Mouse (Mus musculus) midbrain, postnatal 0 days (tissue): ENCODE measurements at regions not wholly inside any gene's neighbourhood (a gene's known extent, or its start where the extent isn't known, plus 50 kb on each side); places are given as distances from the start of the nearest gene placed in this dataset.

ENCODE experiments used
- ATAC-seq: fragments of 200-750 bp; cut with Nextera tagmentation; 2 replicates; pipeline ENCODE4 v1.8.0; 2017; ENCODE audit warnings: moderate number of reproducible peaks, mild to moderate bottlenecking, moderate TSS enrichment, moderate library complexity; ENCODE audit not compliant: low FRiP score
- DNase-seq: peaks from one replicate; pipeline ENCODE4 v3.0.0-alpha.2; 2015; ENCODE audit warnings: low spot score
- H3K27ac ChIP-seq: fragments of 300-500 bp; sonication (generic); 2 replicates; pipeline ENCODE4 v1.5.1; 2014; ENCODE audit warnings: low read depth, mild to moderate bottlenecking, low read length, mixed read lengths
- H3K27me3 ChIP-seq: fragments of 300-500 bp; sonication (generic); 2 replicates; pipeline ENCODE4 v1.6.1; 2014; ENCODE audit warnings: low read length, control low read depth, mixed read lengths; ENCODE audit not compliant: insufficient read depth
- H3K36me3 ChIP-seq: fragments of 300-500 bp; sonication (generic); 2 replicates; pipeline ENCODE4 v1.6.1; 2014; ENCODE audit warnings: low read length, control low read depth, mixed read lengths; ENCODE audit not compliant: insufficient read depth
- H3K4me1 ChIP-seq: fragments of 300-500 bp; sonication (generic); 2 replicates; pipeline ENCODE4 v1.6.1; 2014; ENCODE audit warnings: mild to moderate bottlenecking, control low read depth, antibody characterized with exemption, low read length, mixed read lengths; ENCODE audit not compliant: insufficient read depth
- H3K4me2 ChIP-seq: fragments of 300-500 bp; sonication (generic); 2 replicates; pipeline ENCODE4 v1.6.1; 2014; ENCODE audit warnings: low read depth, mild to moderate bottlenecking, low read length, mixed read lengths; ENCODE audit not compliant: poor library complexity, severe bottlenecking
- H3K4me3 ChIP-seq: fragments of 300-500 bp; sonication (generic); 2 replicates; pipeline ENCODE4 v1.5.1; 2014; ENCODE audit warnings: low read depth, mild to moderate bottlenecking, low read length, moderate library complexity
- H3K9ac ChIP-seq: fragments of 300-500 bp; sonication (generic); replicated peaks from 2 replicates; pipeline ENCODE4 v1.6.1; 2014; ENCODE audit warnings: mild to moderate bottlenecking, low read length, moderate library complexity, mixed read lengths; ENCODE audit not compliant: poor library complexity, severe bottlenecking
- H3K9me3 ChIP-seq: fragments of 300-500 bp; sonication (generic); 2 replicates; pipeline ENCODE4 v1.6.1; 2016; ENCODE audit warnings: low read length, control low read depth
- CTCF ChIP-seq: IDR thresholded peaks from 2 replicates; pipeline ENCODE4 v1.5.1; 2016; ENCODE audit warnings: antibody characterized with exemption, mild to moderate bottlenecking
- WGBS: fragments of 180-500 bp; shearing (Covaris S2); extraction: QIAGEN DNeasy Blood & Tissue Kit; methylation state at CpG from one replicate; pipeline ENCODE4 v1.1.7; 2014; 5-methylcytosine and 5-hydroxymethylcytosine counted together

- WGBS, result 93% methylated on average over 4 of the region's 4 CpGs
Measured at GRCm38 (mm10) chr3:37903021-37903420, 178.7 kb upstream of the Gm5148 start.

GRCm38 (mm10) chr3:37897392-37897791, 173.1 kb upstream of the Gm5148 start:
- no peak for TF ChIP-seq CTCF
- Histone ChIP-seq H3K4me2 (no peak overlapping the region), H3K9me3 (no peaks in the 10 kb centered on the region), H3K27me3 (no peaks in the 10 kb centered on the region), H3K4me1 (no peaks in the 10 kb centered on the region), H3K9ac (no peak overlapping the region), H3K4me3 (no peak overlapping the region), H3K27ac (no peak overlapping the region), H3K36me3 (no peaks in the 10 kb centered on the region)
- WGBS, result 24% methylated on average over 3 of the region's 3 CpGs
- no peak for DNase-seq
- no peak for ATAC-seq

More at GRCm38 (mm10) chr3:37903021-37903420, 178.7 kb upstream of the Gm5148 start:
- no peaks in the 10 kb centered on the region for H3K27me3 ChIP-seq
- DNase-seq (no peak), ATAC-seq (no peak)
- no peaks in the 10 kb centered on the region for H3K9me3 ChIP-seq
- no peak for TF ChIP-seq CTCF
- H3K9ac ChIP-seq, result no peak overlapping the region
- no peak overlapping the region for H3K4me2 ChIP-seq
- H3K27ac ChIP-seq, result no peak overlapping the region
- H3K4me1 ChIP-seq, result no peaks in the 10 kb centered on the region
- no peaks in the 10 kb centered on the region for H3K36me3 ChIP-seq
- no peak overlapping the region for H3K4me3 ChIP-seq

GRCm38 (mm10) chr3:37896821-37897311, 172.6 kb upstream of the Gm5148 start:
- Histone ChIP-seq H3K27me3 (no peaks in the 10 kb centered on the region), H3K4me2 (peak overlapping the region; percentile 42), H3K4me3 (no peak overlapping the region), H3K9ac (no peak overlapping the region), H3K36me3 (no peaks in the 10 kb centered on the region), H3K27ac (peak overlapping the region; percentile 51), H3K9me3 (no peaks in the 10 kb centered on the region), H3K4me1 (no peaks in the 10 kb centered on the region)
- no peak; the same call in 1 of the 2 replicates for TF ChIP-seq CTCF
- DNase-seq (peak; percentile 63), ATAC-seq (peak; percentile 63)
- 6% methylated on average over 17 of the region's 17 CpGs for WGBS

GRCm38 (mm10) chr3:37894599-37894998, 170.3 kb upstream of the Gm5148 start:
- Histone ChIP-seq H3K9me3 (no peaks in the 10 kb centered on the region), H3K27ac (no peak overlapping the region), H3K4me3 (no peak overlapping the region), H3K4me1 (no peaks in the 10 kb centered on the region), H3K4me2 (no peak overlapping the region), H3K27me3 (no peaks in the 10 kb centered on the region), H3K36me3 (no peaks in the 10 kb centered on the region), H3K9ac (no peak overlapping the region)
- DNase-seq, result no peak
- WGBS, result 81% methylated on average over 2 of the region's 2 CpGs
- ATAC-seq, result no peak
- TF ChIP-seq CTCF, result no peak

GRCm38 (mm10) chr3:37890202-37890601, 165.9 kb upstream of the Gm5148 start:
- no peak for TF ChIP-seq CTCF
- Histone ChIP-seq H3K4me1 (no peaks in the 10 kb centered on the region), H3K9me3 (no peaks in the 10 kb centered on the region), H3K4me3 (no peak overlapping the region), H3K27me3 (no peaks in the 10 kb centered on the region), H3K36me3 (no peaks in the 10 kb centered on the region), H3K9ac (no peak overlapping the region), H3K4me2 (no peak overlapping the region), H3K27ac (no peak overlapping the region)
- ATAC-seq (no peak), DNase-seq (no peak)
- 64% methylated on average over 1 of the region's 1 CpGs for WGBS

- Histone ChIP-seq H3K9me3 (no peaks in the 10 kb centered on the region), H3K4me1 (no peaks in the 10 kb centered on the region), H3K27me3 (no peaks in the 10 kb centered on the region), H3K27ac (no peak overlapping the region), H3K4me3 (no peak overlapping the region), H3K9ac (no peak overlapping the region), H3K4me2 (no peak overlapping the region), H3K36me3 (no peaks in the 10 kb centered on the region)
- DNase-seq (no peak), ATAC-seq (no peak)
- TF ChIP-seq CTCF, result no peak
- WGBS, result 63% methylated on average over 6 of the region's 6 CpGs
Measured at GRCm38 (mm10) chr3:37888455-37888854, 164.2 kb upstream of the Gm5148 start.
